Mouse (Mus musculus): ENCODE measurements around the gene Tex2. TPM values are rescaled to one million over a fixed set of nuclear protein-coding genes. Genes with fewer than 3 reads are reported as not detected.

Tex2 gene
- total RNA-seq, 2 experiments from 2014 or later, result 38.4 to 40.0 TPM

Other genes with a start within 250 kb of the Tex2 start
- gene Prr29, start 248.0 kb downstream of the Tex2 start, total RNA-seq (2021), result 1 to 10 TPM in 1 of 2 experiments, not detected in 1; 1.2 TPM
- gene Icam2, start 225.3 kb downstream of the Tex2 start, total RNA-seq (2021), result 10 to 100 TPM; 28.0 to 31.9 TPM
- 10 to 100 TPM; 54.8 to 63.0 TPM for gene Ern1, start 125.6 kb downstream of the Tex2 start, total RNA-seq (2021)
- gene Pecam1, start 137.2 kb upstream of the Tex2 start, total RNA-seq (2021), result 100 to 1,000 TPM; 131 to 146 TPM
- 1 to 10 TPM; 1.1 to 1.6 TPM for gene Milr1, start 137.8 kb upstream of the Tex2 start, total RNA-seq (2021)
- gene Polg2, start 166.1 kb upstream of the Tex2 start, total RNA-seq (2021), result 1 to 10 TPM; 6.5 to 8.5 TPM
- gene Ddx5, start 175.8 kb upstream of the Tex2 start, total RNA-seq (2021), result 100 to 1,000 TPM; 611 to 691 TPM
- gene Cep95, start 175.8 kb upstream of the Tex2 start, total RNA-seq (2021), result 10 to 100 TPM in 1 of 2 experiments, 1 to 10 TPM in 1; 6.2 to 13.0 TPM

Measured in adrenal gland, postnatal 10 days (tissue).